Mouse (Mus musculus): ENCODE measurements around the gene Fam19a1.

- TF ChIP-seq CTCF (IDR thresholded peaks at IDR 0.05; ENCODE audit: control insufficient read depth, insufficient read depth, low read length) = no peak
- TF ChIP-seq POLR2A (IDR thresholded peaks at IDR 0.05; ENCODE audit: borderline replicate concordance, control insufficient read depth, low read depth, low read length) = no peak
Observed at GRCm38 (mm10) chr6:96183392-96183791, 70.4 kb downstream of the Fam19a1 start.

Data from bone marrow, adult 2 months (tissue).